Mouse (Mus musculus): ENCODE measurements around the gene Gm43720.

- no peak for TF ChIP-seq CTCF (IDR thresholded peaks at IDR 0.05; ENCODE audit: control insufficient read depth, insufficient read depth, insufficient read length)
- no peak for TF ChIP-seq USF1 (IDR thresholded peaks at IDR 0.05; ENCODE audit: low read depth)
- no peak for TF ChIP-seq FOSL1 (IDR thresholded peaks at IDR 0.05; ENCODE audit: insufficient read depth, low read length, poor library complexity, severe bottlenecking)
- TF ChIP-seq MYOG (IDR thresholded peaks at IDR 0.05; ENCODE audit: control insufficient read depth, extremely low read depth, insufficient read length), result no peak
These were observed 53.3 kb downstream of the Gm43720 start for GRCm38 (mm10) chr5:138226491-138226890.
